Mouse (Mus musculus): ENCODE data around the gene Ncmap. TPM values are rescaled to one million over a fixed set of nuclear protein-coding genes. Genes with fewer than 3 reads are reported as not detected.

Ncmap gene
- 0.90 TPM for polyA plus RNA-seq (2017; shearing (Covaris generic))

GRCm38 (mm10) chr4:135397991-135398390 is at the start of gene Ncmap:
Ncmap (minus strand) TSS chr4:135398227.

GRCm38 (mm10) chr4:135433443-135434394 is 35.7 kb upstream of the Ncmap start, which contains the start of gene Rcan3:
Rcan3 (minus strand) TSS chr4:135433853.

DNA sequence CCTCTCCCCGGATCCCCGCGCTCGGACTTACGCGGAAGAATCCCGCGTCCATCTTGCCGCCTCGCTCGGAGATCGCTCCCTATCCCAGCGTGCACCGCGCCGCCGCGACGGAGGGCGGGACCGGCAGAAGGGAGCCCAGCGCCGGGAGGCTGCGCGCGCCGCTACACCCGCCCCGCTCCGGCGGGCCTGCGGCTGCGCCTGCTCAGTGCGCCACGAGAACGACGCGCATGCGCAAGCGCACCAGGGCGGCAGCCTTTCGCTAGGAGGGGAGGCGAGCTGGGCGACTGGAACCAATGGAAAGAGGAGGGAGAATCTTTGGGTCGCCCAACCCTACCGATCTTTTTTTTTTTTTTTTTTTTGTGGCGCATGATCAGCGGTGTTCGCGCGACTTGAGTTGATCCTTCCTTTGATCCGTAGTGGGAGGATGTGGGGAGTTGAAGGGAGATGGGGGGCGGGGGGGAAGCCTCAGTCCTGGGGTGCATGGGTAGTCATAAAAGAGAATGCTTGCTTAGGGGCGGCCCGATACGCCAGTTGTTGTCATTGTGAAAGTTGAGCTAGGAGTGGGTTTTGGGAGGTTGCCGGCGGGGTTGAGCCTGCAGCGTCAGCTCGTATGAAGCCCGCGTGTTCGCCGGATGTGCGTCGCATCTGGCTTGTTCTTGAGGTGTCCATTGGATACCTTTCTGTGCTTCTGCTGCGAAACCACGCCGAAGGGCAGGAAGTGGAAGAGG is 44.8 kb downstream of the Ncmap start, which contains the start of gene Srrm1:
TSS of gene Srrm1 (minus strand) at position 256 of the 728 bp plus-strand sequence.

Other genes starting within 250 kb of the Ncmap start
- 31.1 TPM for gene Clic4, start 125.4 kb downstream of the Ncmap start, polyA plus RNA-seq (2017; shearing (Covaris generic))
- gene Srrm1, start 44.9 kb downstream of the Ncmap start, polyA plus RNA-seq (2017; shearing (Covaris generic)): 250 TPM
- gene Rcan3, start 35.6 kb upstream of the Ncmap start, polyA plus RNA-seq (2017; shearing (Covaris generic)): 19.7 TPM
- not detected for gene Stpg1, start 96.6 kb upstream of the Ncmap start, polyA plus RNA-seq (2017; shearing (Covaris generic))
- gene Nipal3, start 96.8 kb upstream of the Ncmap start, polyA plus RNA-seq (2017; shearing (Covaris generic)): 13.7 TPM
- not detected for gene Grhl3, start 175.4 kb upstream of the Ncmap start, polyA plus RNA-seq (2017; shearing (Covaris generic))

Data from effector memory CD4-positive, alpha-beta T cell, adult 5 months (primary cell).